Mouse (Mus musculus) embryonic fibroblast, embryonic 13.5 days (primary cell): ENCODE data around the gene Arpc1a.

ENCODE experiments used
- CTCF ChIP-seq: IDR thresholded peaks from 2 replicates; pipeline ENCODE4 v1.5.1; 2011; ENCODE audit warnings: mild to moderate bottlenecking, control low read depth, low read length, moderate library complexity, borderline replicate concordance; ENCODE audit not compliant: insufficient read depth
- POLR2A ChIP-seq: IDR thresholded peaks from 2 replicates; pipeline ENCODE4 v1.6.1; 2011; ENCODE audit warnings: low read depth, mild to moderate bottlenecking, control low read depth, low read length, moderate library complexity

GRCm38 (mm10) chr5:145068863-145069262 is 14.8 kb upstream of the Arpc1a start:
- TF ChIP-seq CTCF: no peak
- TF ChIP-seq POLR2A: no peak
